Mouse (Mus musculus) midbrain, embryonic 14.5 days (tissue): ENCODE measurements at regions not wholly inside any gene's neighbourhood (a gene's known extent, or its start where the extent isn't known, plus 50 kb on each side); places are given as distances from the start of the nearest gene placed in this dataset.
A peak's percentile ranks its signal among the peaks of the same experiment; 100 is the strongest.

ENCODE experiments used
- ATAC-seq: fragments of 200-750 bp; cut with Nextera tagmentation; 2 replicates; pipeline ENCODE4 v1.8.0; 2017; ENCODE audit warnings: moderate number of reproducible peaks, moderate library complexity; ENCODE audit not compliant: low FRiP score, low TSS enrichment
- DNase-seq: peaks from one replicate; pipeline ENCODE4 v3.0.0-alpha.2; 2015
- H3K27ac ChIP-seq: fragments of 300-500 bp; sonication (generic); replicated peaks from 2 replicates; pipeline ENCODE4 v1.5.1; 2014; ENCODE audit warnings: mild to moderate bottlenecking, low read depth, low read length, moderate library complexity
- H3K27me3 ChIP-seq: fragments of 300-500 bp; sonication (generic); 2 replicates; pipeline ENCODE4 v1.6.1; 2014; ENCODE audit warnings: low read length, control low read depth, mixed read lengths; ENCODE audit not compliant: control insufficient read depth, insufficient read depth
- H3K36me3 ChIP-seq: fragments of 300-500 bp; sonication (generic); 2 replicates; pipeline ENCODE4 v1.6.1; 2014; ENCODE audit warnings: low read length, control low read depth; ENCODE audit not compliant: control insufficient read depth, insufficient read depth
- H3K4me1 ChIP-seq: fragments of 300-500 bp; sonication (generic); 2 replicates; pipeline ENCODE4 v1.6.1; 2014; ENCODE audit warnings: mild to moderate bottlenecking, antibody characterized with exemption, low read length, control low read depth; ENCODE audit not compliant: control insufficient read depth, insufficient read depth
- H3K4me2 ChIP-seq: fragments of 300-500 bp; sonication (generic); 2 replicates; pipeline ENCODE4 v1.6.1; 2014; ENCODE audit warnings: mild to moderate bottlenecking, low read length, moderate library complexity
- H3K4me3 ChIP-seq: fragments of 300-500 bp; sonication (generic); replicated peaks from 2 replicates; pipeline ENCODE4 v1.5.1; 2014; ENCODE audit warnings: low read depth, low read length
- H3K9ac ChIP-seq: fragments of 300-500 bp; sonication (generic); replicated peaks from 2 replicates; pipeline ENCODE4 v1.6.1; 2014; ENCODE audit warnings: mild to moderate bottlenecking, low read length, moderate library complexity
- H3K9me3 ChIP-seq: fragments of 300-500 bp; sonication (generic); 2 replicates; pipeline ENCODE4 v1.6.1; 2016; ENCODE audit warnings: low read length, control low read depth, mixed read lengths; ENCODE audit not compliant: control insufficient read depth
- WGBS: fragments of 180-500 bp; shearing (Covaris S2); extraction: QIAGEN DNeasy Blood & Tissue Kit; methylation state at CpG from one replicate; pipeline ENCODE4 v1.1.7; 2014; 5-methylcytosine and 5-hydroxymethylcytosine counted together

DNA sequence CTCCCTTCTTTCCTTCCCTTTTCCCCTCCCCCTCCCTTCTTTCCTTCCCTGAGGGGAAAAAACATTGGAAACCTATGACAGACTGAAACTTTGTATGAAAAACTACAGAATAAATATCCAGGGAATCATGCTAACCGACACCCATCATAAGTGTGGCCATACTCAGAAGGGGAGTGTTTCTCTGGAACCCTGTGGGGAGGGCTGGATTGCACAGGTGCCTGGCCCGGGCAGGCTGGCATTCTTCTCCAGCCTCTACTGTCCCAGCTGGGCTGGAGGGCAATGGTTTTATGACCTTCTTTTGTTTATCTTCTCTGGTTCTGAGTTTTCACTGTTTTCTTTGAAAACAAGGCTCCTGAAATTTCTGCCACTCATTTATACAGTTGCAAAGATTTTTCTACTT is 307.9 kb downstream of the Satb1 start:
- no peak for DNase-seq
- no peak for ATAC-seq

DNA sequence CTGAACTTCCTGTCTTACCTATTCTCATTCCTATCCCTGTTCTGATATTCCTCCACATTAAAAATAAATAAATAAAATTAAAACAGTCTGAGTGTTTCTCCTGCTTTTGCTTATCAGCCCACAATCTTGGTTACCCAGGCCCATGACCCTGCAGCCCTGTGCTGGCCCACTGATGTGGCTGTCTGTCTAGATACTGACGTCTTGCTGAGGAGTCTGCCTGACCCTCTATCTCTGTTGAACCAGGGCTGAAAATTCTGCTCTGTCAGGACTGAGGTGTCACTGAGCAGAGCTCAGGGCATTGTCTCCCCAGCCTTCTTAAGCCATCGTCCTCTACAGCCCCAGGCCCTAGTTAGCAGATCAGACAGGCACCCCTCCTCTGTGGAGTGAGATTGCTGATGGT is 321.2 kb downstream of the Satb1 start:
- Histone ChIP-seq H3K27me3 (no peaks in the 10 kb centered on the region), H3K4me1 (no peaks in the 10 kb centered on the region), H3K9me3 (no peaks in the 10 kb centered on the region), H3K4me3 (no peak overlapping the region), H3K4me2 (no peak overlapping the region), H3K27ac (no peak overlapping the region), H3K36me3 (no peaks in the 10 kb centered on the region), H3K9ac (no peak overlapping the region)
- ATAC-seq (no peak), DNase-seq (no peak)
- 62% methylated on average over 2 of the region's 2 CpGs for WGBS

More for the DNA sequence above, 307.9 kb downstream of the Satb1 start:
- no peaks in the 10 kb centered on the region for H3K36me3 ChIP-seq
- no peaks in the 10 kb centered on the region for H3K27me3 ChIP-seq
- H3K4me1 ChIP-seq, result no peaks in the 10 kb centered on the region
- H3K9me3 ChIP-seq, result no peaks in the 10 kb centered on the region
- H3K4me3 ChIP-seq, result no peak overlapping the region
- H3K27ac ChIP-seq, result no peak overlapping the region
- H3K9ac ChIP-seq, result no peak overlapping the region
- 64% methylated on average over 2 of the region's 2 CpGs for whole genome bisulfite sequencing
- no peak overlapping the region for H3K4me2 ChIP-seq

DNA sequence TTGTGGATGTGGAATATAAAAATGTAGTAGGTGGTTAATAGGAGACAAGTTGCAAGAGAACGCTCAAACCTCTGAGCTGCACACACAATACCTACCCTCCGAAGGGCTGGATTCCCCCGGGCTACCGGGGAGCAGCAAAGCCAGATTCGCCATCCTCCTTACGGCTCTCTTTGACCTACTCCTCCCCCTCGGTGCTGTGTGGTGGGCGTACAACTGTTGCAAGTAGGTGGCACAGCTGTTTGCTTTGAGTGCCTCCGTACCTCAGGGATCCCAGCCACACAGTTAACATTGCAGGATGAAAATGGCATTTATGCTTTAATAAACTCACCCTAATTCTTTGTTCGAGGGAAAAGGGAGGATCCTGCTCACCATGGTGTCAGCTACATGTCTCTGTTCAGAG is 321.6 kb upstream of the Tbc1d5 start:
- Histone ChIP-seq H3K4me3 (no peak overlapping the region), H3K4me1 (no peaks in the 10 kb centered on the region), H3K9me3 (no peaks in the 10 kb centered on the region), H3K9ac (no peak overlapping the region), H3K36me3 (no peaks in the 10 kb centered on the region), H3K4me2 (no peak overlapping the region), H3K27me3 (no peaks in the 10 kb centered on the region), H3K27ac (no peak overlapping the region)
- DNase-seq (no peak), ATAC-seq (no peak)
- 69% methylated on average over 10 of the region's 10 CpGs for WGBS

DNA sequence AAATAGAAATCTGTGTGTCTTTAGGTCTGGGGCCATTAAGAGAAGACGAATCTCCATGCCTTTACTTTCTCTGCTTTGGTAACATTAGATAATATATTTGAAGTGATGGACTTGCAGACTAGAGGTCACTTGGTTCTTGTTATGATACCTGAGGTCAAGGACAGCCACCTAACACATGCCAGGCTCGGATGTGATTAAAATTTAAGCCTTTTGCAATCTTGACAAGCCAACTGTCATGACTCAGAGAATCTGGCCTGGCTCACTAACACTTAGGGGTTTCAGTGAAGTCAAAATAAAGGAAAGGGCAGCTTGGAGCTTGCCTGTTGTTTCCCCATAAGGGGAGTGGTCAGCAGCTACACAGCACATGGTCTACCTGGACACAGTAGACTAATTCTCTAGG is 320.4 kb upstream of the Tbc1d5 start:
- ATAC-seq, result no peak
- no peaks in the 10 kb centered on the region for H3K27me3 ChIP-seq
- H3K9me3 ChIP-seq, result no peaks in the 10 kb centered on the region
- no peaks in the 10 kb centered on the region for H3K4me1 ChIP-seq
- no peak overlapping the region for H3K4me3 ChIP-seq
- H3K27ac ChIP-seq, result no peak overlapping the region
- no peak overlapping the region for H3K9ac ChIP-seq
- DNase-seq, result no peak
- no peaks in the 10 kb centered on the region for H3K36me3 ChIP-seq
- 83% methylated on average over 2 of the region's 2 CpGs for WGBS
- H3K4me2 ChIP-seq, result no peak overlapping the region

DNA sequence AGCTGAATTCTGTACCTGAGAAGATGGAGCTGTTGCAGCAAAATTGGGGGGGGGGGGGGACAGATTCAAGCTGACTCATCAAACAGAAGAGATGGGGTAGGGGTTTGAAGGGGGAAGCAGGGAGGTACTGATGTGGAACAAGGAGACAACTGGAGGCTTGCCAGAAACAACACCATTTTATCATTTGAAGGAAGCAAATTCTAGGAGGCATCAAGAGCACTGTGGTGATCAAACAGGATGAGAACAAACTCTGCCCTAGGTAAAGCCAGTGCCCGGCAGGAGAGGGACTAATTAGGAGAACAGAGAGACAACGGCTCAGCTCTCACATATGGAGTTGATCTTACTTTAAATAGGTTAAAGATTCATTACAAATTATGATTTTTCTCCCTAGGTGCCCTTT is 315.9 kb upstream of the Tbc1d5 start:
- WGBS, result 64% methylated on average over 2 of the region's 2 CpGs
- H3K9me3 ChIP-seq, result no peaks in the 10 kb centered on the region
- ATAC-seq, result no peak

DNA sequence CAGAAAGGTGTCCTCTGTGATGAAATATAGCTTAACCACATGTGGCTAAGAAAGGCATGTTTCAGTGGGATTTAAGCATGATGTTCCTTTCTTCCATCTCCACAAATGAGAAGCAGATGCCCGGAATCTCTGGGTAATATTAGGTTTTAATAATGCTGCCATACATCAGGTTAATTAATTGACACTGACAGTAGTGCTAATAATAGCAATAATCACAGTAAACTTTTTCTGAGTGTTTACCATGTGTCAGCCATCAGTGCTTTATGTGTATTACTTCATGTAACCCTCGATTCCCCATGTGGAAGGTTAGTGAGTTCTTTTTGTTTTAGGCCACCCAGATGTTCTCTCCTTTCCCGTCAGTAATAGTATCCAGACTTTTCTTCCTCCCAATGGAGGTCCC is 310.2 kb upstream of the Tbc1d5 start:
- no peaks in the 10 kb centered on the region for H3K9me3 ChIP-seq
- no peak overlapping the region for H3K4me3 ChIP-seq
- no peak overlapping the region for H3K4me2 ChIP-seq
- DNase-seq (no peak), ATAC-seq (no peak)
- H3K4me1 ChIP-seq, result no peaks in the 10 kb centered on the region
- no peaks in the 10 kb centered on the region for H3K36me3 ChIP-seq
- 93% methylated on average over 3 of the region's 3 CpGs for WGBS
- no peak overlapping the region for H3K27ac ChIP-seq
- no peaks in the 10 kb centered on the region for H3K27me3 ChIP-seq
- H3K9ac ChIP-seq, result no peak overlapping the region

More for the DNA sequence above, 315.9 kb upstream of the Tbc1d5 start:
- Histone ChIP-seq H3K27me3 (no peaks in the 10 kb centered on the region), H3K4me3 (no peak overlapping the region), H3K4me2 (no peak overlapping the region), H3K9ac (no peak overlapping the region), H3K27ac (no peak overlapping the region), H3K36me3 (no peaks in the 10 kb centered on the region), H3K4me1 (no peaks in the 10 kb centered on the region)
- DNase-seq, result peak; percentile 7

DNA sequence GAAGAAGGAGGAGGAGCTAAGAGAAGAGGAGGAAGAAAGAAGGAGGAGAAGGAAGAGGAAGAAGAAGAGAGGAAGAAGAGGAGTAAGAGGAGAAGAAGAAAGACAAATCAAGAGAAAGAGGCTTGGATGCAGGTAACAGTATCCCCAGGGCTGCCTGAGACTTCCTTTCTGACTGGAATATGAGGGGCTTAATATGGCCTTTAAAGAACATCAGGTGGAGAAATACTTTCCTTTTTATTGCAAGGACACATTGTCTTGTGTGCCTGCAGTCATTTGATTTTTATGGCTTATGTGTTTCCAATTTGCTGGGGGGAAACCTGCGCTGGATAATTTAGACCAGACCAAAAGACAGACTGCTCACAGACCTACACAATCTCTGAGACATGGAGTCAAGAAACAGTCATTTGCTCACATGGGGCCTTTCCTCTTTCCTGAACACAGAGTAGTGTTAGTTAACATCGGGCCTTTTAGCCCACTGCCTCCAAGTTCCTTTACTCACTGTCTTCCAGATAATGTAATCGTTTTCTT is 308.8 kb upstream of the Tbc1d5 start:
- 93% methylated on average over 3 of the region's 3 CpGs for WGBS
- H3K9me3 ChIP-seq, result no peaks in the 10 kb centered on the region
- no peaks in the 10 kb centered on the region for H3K27me3 ChIP-seq
- DNase-seq (no peak), ATAC-seq (no peak)
- no peak overlapping the region for H3K9ac ChIP-seq
- H3K4me1 ChIP-seq, result no peaks in the 10 kb centered on the region
- H3K36me3 ChIP-seq, result no peaks in the 10 kb centered on the region
- H3K4me2 ChIP-seq, result no peak overlapping the region
- no peak overlapping the region for H3K27ac ChIP-seq
- no peak overlapping the region for H3K4me3 ChIP-seq

DNA sequence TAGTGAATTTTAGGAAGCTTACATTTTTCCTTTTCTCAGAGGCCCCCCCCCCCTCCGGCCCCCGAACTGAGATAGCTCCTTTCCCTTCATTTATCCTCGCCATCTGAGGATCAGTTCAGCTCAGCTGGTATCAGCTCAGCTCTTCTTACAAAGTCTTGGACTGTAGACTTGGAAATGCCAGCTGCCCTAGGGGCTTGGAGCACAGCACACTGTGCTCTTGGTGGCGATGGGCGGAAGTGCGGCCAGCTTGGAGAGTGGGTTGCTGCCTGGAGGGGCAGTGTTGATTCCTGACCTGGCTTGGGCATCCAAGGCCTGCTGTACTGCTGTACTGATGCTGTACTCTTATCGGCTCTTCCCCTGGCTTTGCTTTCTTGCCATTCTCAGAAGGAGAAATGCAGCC is 298.7 kb upstream of the Tbc1d5 start:
- Histone ChIP-seq H3K27me3 (no peaks in the 10 kb centered on the region), H3K4me2 (no peak overlapping the region), H3K9me3 (peaks cover 5% of the 10 kb centered on the region; the same call in 1 of the 2 replicates), H3K4me1 (no peaks in the 10 kb centered on the region), H3K27ac (no peak overlapping the region), H3K4me3 (no peak overlapping the region), H3K36me3 (no peaks in the 10 kb centered on the region), H3K9ac (no peak overlapping the region)
- no peak for ATAC-seq
- WGBS, result 81% methylated on average over 7 of the region's 7 CpGs
- no peak for DNase-seq

DNA sequence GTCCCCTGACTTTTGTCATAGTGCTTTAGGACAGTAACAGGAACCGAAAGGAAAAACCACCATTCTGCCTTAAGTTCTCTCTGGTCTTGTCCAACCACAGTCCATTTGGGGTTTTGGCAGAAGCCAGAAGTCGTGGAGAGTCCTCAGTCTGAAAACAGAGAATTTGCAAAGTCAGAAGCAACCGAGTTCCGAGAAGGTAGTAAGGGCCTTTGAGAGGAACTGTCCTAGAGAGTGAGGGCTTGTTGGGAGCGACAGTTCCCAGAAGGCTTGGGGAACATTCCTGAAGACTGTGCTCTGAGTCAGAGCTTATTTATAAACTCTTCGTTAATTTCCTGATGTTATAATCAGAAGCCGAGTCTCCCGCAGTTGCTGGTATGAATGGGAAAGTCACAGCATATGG is 298.3 kb upstream of the Tbc1d5 start:
- Histone ChIP-seq H3K4me1 (no peaks in the 10 kb centered on the region), H3K4me3 (no peak overlapping the region), H3K9ac (no peak overlapping the region), H3K27me3 (no peaks in the 10 kb centered on the region), H3K36me3 (no peaks in the 10 kb centered on the region), H3K27ac (no peak overlapping the region), H3K4me2 (no peak overlapping the region), H3K9me3 (peaks cover 5% of the 10 kb centered on the region; the same call in 1 of the 2 replicates)
- DNase-seq (no peak), ATAC-seq (no peak)
- 92% methylated on average over 8 of the region's 8 CpGs for WGBS
